13 mouse cellular contexts compared by ENCODE assay signal in genomic region chr13:46433880-46434560, GRCm38 (mm10). TPM values are rescaled to one million over a fixed set of nuclear protein-coding genes. Genes with fewer than 3 reads are reported as not detected.
DNase-seq lines count a peak whose midpoint lies in the region; ATAC-seq lines count a peak whose summit lies in the region.
"Had no signal": no experiment of that assay in that cellular context is flagged by ENCODE, and none has a peak within 500 bp of the region (broad histone marks: within the 10 kb centered on the region; RNA-seq: fewer than 3 reads in every experiment).

No protein-coding gene starts in this region.

- no peak overlapping the region for H3K4me3 ChIP-seq in forebrain, embryonic 13.5 days
- H3K4me3 ChIP-seq: limb, embryonic 15.5 days had no signal

- H3K27me3 ChIP-seq in forebrain, embryonic 13.5 days = no peaks in the 10 kb centered on the region
- H3K27me3 ChIP-seq: limb, embryonic 15.5 days had no signal

- no peak overlapping the region for H3K27ac ChIP-seq in forebrain, embryonic 13.5 days
- H3K27ac ChIP-seq: limb, embryonic 15.5 days had no signal

- H3K9me3 ChIP-seq in forebrain, embryonic 13.5 days (replicated peaks) = 0 out of 2 replicates have a peak, but pooled peaks cover under 1% of the 10 kb centered on the region
- H3K9me3 ChIP-seq: limb, embryonic 15.5 days had no signal

- peaks cover 13% of the 10 kb centered on the region for H3K36me3 ChIP-seq in forebrain, embryonic 13.5 days (ENCODE audit: poor library complexity, severe bottlenecking)
- H3K36me3 ChIP-seq: limb, embryonic 15.5 days had no signal

- H3K4me2 ChIP-seq in forebrain, embryonic 13.5 days = peak overlapping the region; percentile 32; the same call in 1 of the 2 replicates
- H3K4me2 ChIP-seq: limb, embryonic 15.5 days had no signal

- peak; percentile 33 for DNase-seq in Muller cell, postnatal 12 days (ENCODE audit: inconsistent ontology term)
- peak; percentile 85 for DNase-seq in brain, adult 2 months (ENCODE audit: low read depth, low spot score)
- DNase-seq in mesoderm, embryonic 11.5 days (ENCODE audit: low read depth, low spot score) = peak; percentile 35
- no peak for DNase-seq in ovary, postnatal 36 days (ENCODE audit: low spot score)
- no peak for DNase-seq in kidney, adult 9 months
- DNase-seq in gastrocnemius, adult 18-20 months (ENCODE audit: low spot score) = no peak
- DNase-seq in cerebellum, postnatal 25 days = no peak
- DNase-seq: cerebellum, adult 9-11 months; kidney, adult 8-10 months; lung, adult 2 months; thymus, postnatal 25 days had no signal

- peaks cover 16% of the 10 kb centered on the region for H3K4me1 ChIP-seq in forebrain, embryonic 13.5 days
- H3K4me1 ChIP-seq: limb, embryonic 15.5 days had no signal

- 3% methylated on average over 8 of the region's 8 CpGs for WGBS in forebrain, embryonic 13.5 days

- no peak for ATAC-seq in forebrain, embryonic 13.5 days

- no peak overlapping the region for H3K9ac ChIP-seq in forebrain, embryonic 13.5 days
- H3K9ac ChIP-seq: limb, embryonic 15.5 days had no signal

RNA-seq across cellular contexts. Expression of gene Rbm24, which starts 15.8 kb away (rescaled TPM):
- polyA plus RNA-seq in forebrain, embryonic 13.5 days (2015; fragmentation: Nextera tagmentation; extraction: Ambion mirVana) = 4.4 and 5.6 TPM in 2 replicates
- total RNA-seq in gastrocnemius, adult 18-20 months (2021) = 100 to 1,000 TPM; 176 to 207 TPM

Comparison
In these comparisons a context has a peak if more than half of its experiments do, and no peak if none do; other contexts are left out.
1. DNase-seq: peak in Muller cell, postnatal 12 days (single experiment), brain, adult 2 months (single experiment) and mesoderm, embryonic 11.5 days (single experiment); none in ovary, postnatal 36 days (single experiment), kidney, adult 9 months (single experiment), gastrocnemius, adult 18-20 months (single experiment) and cerebellum, postnatal 25 days (0 of 2).